Mouse (Mus musculus) embryonic stem cell, embryonic (primary cell): Measurements from ENCODE around the gene Kcnk18.

Source experiments
- CTCF ChIA-PET, 4 experiments: fragments of 300-600 bp in 2 of 4; fragments of 350-600 bp in 2 of 4; sonication (Branson Sonifier 250); formaldehyde crosslinking; loops; one replicate each; lab custom pipeline; 2022; ENCODE audit warnings: inconsistent platforms in 2 of 4; lab: Charles Lee
- POLR2A ChIA-PET, 4 experiments: fragments of 300-600 bp in 2 of 4; fragments of 350-600 bp in 2 of 4; sonication (Branson Sonifier 250); formaldehyde crosslinking; loops; one replicate each; lab custom pipeline; 2022; ENCODE audit warnings: antibody characterized with exemption in 4 of 4, inconsistent platforms in 1 of 4; lab: Charles Lee

Kcnk18 gene

DNA sequence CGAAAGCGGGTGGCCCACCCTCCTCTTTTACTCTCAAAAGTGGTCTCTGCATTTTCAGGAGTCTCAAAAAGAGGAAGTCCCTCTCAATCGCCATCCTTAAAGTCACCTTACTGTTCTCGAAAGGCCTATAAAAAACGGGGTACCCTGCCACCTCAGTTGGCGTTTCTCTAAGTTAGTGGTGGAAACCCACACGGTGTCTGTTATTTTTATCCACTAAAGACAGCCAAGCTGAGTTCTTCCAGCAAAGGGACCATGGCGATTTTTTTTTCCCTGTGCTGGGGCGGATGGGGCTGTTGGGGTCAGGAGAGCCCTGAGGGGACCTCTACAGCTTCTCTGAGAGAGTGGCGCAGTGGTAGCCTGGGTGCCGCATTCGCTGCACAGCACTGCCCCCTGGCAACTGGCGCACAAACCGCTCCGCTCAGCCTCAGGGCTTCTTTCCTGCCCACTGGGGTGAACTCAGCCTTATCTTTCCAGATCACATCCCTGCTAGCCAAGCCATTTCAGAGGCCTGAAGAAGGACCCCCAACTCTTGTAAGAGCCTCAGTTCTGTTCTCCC is 22.8 kb upstream of the Kcnk18 start:
- CTCF ChIA-PET: interaction anchor here (0.5 to 4.3 kb wide), 28 partner anchors 12 to 434 kb away, joined by 3 to 43 read pairs (median 5); no protein-coding TSS in a partner anchor

GRCm38 (mm10) chr19:59198161-59198560 is 20.9 kb upstream of the Kcnk18 start:
- ChIA-PET POLR2A (interaction anchor here in 1 of 4 experiments (1.3 kb wide), 1 partner anchor 254 kb away, joined by 3 read pairs; the partner anchor contains the start of genes Eno4 and Hspa12a), CTCF (interaction anchor here (0.7 to 4.3 kb wide), 28 partner anchors 9 to 436 kb away, joined by 3 to 43 read pairs (median 4); partner anchors contain the start of gene Hspa12a (in 1 of the 4))

More for the DNA sequence above, 22.8 kb upstream of the Kcnk18 start:
- POLR2A ChIA-PET: interaction anchor here in 1 of 4 experiments (0.7 kb wide), 1 partner anchor 134 kb away, joined by 4 read pairs; no protein-coding TSS in a partner anchor

DNA sequence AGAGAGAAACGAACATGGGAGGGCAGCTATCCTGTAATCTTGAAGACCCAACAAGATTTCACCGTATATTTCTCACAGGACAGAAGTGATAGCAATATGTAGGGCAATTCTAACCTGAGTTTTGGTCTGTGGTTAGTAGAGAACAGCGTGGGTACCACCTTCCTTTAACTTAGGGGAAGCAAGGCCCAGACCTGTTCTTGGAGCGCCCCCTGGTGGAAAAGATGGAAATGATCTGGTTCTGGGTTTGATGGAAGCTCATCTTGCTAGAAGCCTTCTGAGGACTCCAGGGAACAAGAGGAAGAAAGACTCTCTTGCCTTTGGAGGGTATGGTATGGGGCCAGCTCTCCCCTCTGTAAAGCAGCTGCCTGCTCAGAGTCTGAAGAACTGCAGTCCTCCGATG is 10.5 kb upstream of the Kcnk18 start:
- ChIA-PET CTCF (interaction anchor here (0.5 to 2.6 kb wide), 52 partner anchors 9 to 1400 kb away, joined by 3 to 36 read pairs (median 5); partner anchors contain the start of gene Kcnk18 (in 3 of the 4)), POLR2A (interaction anchor here in 3 of 4 experiments (0.6 to 1.0 kb wide), 3 partner anchors 13 to 1017 kb away, joined by 3 to 4 read pairs (median 3); no protein-coding TSS in a partner anchor)

GRCm38 (mm10) chr19:59208986-59209385 is 10.0 kb upstream of the Kcnk18 start:
- ChIA-PET POLR2A (interaction anchor here in 1 of 4 experiments (1.0 kb wide), 1 partner anchor 298 kb away, joined by 4 read pairs; no protein-coding TSS in a partner anchor), CTCF (interaction anchor here (0.5 to 2.6 kb wide), 48 partner anchors 9 to 1823 kb away, joined by 3 to 36 read pairs (median 5); partner anchors contain the start of gene Kcnk18 (in 3 of the 4))

DNA sequence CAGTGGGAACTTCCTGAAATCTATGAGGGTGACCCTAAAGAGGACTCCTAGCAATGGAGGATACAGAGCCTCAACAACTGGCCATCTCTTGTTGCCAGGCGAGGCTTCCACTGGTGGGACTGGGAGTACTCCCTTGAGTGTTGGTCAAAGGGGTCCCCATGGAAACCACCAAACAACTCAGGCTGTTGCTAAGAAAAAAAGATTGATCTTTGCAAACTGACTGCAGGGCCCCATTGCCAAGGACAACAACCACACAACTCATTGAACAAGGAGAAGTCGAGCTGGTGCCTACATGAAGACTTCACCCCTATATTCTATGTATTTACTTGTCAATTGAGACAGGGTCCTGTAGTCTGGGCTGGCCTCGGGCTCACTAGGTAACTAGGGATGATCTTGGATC is 2.1 kb upstream of the Kcnk18 start:
- POLR2A ChIA-PET: interaction anchor here in 1 of 4 experiments (0.6 kb wide), 1 partner anchor 11 kb away, joined by 4 read pairs; no protein-coding TSS in a partner anchor
- CTCF ChIA-PET: no interaction called here

GRCm38 (mm10) chr19:59221131-59221530 is 2.1 kb downstream of the Kcnk18 start:
- POLR2A ChIA-PET: no interaction called here

GRCm38 (mm10) chr19:59228376-59228775 is 9.4 kb downstream of the Kcnk18 start:
- POLR2A ChIA-PET: interaction anchor here in 1 of 4 experiments (0.6 to 1.3 kb wide), 3 partner anchors 11 to 1151 kb away, joined by 3 to 4 read pairs (median 3); no protein-coding TSS in a partner anchor

More at GRCm38 (mm10) chr19:59221131-59221530, 2.1 kb downstream of the Kcnk18 start:
- CTCF ChIA-PET: interaction anchor here in 1 of 4 experiments (2.6 kb wide), 1 partner anchor 19 kb away, joined by 11 read pairs; no protein-coding TSS in a partner anchor

DNA sequence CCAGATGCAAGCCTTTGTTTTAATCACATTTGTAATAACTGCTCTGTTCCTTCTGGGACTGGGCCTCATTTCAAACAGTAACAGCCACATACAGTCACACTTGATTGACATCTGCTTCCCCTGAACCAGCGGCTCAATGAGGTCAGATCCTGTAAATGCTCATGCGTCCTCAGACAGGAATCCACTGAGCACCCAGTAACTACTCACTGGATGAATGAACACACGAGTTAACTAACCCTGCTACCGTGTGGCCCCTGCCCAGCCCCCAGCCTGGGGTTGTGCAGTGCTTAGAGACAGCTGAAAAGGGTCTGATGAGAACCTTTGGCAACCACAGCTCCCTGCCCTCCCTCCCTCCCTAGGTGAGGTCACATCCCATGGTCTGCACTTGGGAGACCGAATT is 13.8 kb downstream of the Kcnk18 start:
- POLR2A ChIA-PET: no interaction called here

More at GRCm38 (mm10) chr19:59228376-59228775, 9.4 kb downstream of the Kcnk18 start:
- CTCF ChIA-PET: interaction anchor here in 3 of 4 experiments (1.1 to 4.9 kb wide), 4 partner anchors 11 to 19 kb away, joined by 3 to 28 read pairs (median 14); no protein-coding TSS in a partner anchor

DNA sequence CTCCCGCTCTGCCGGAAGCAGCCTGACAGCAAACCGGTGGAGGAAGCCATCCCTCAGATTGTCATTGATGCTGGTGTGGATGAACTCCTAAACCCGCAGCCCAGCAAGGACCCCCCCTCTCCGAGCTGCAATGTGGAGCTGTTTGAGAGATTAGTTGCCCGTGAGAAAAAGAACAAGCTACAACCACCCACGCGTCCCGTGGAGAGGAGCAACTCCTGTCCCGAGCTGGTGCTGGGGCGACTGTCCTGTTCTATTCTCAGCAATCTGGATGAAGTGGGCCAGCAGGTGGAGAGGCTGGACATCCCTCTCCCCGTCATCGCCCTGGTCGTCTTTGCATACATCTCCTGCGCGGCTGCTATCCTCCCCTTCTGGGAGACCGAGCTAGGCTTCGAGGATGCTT is 16.0 kb downstream of the Kcnk18 start:
- ChIA-PET CTCF (interaction anchor here in 1 of 4 experiments (0.8 kb wide), 1 partner anchor 198 kb away, joined by 7 read pairs; no protein-coding TSS in a partner anchor), POLR2A (no interaction called here)

More for the DNA sequence above, 13.8 kb downstream of the Kcnk18 start:
- CTCF ChIA-PET: interaction anchor here in 1 of 4 experiments (0.6 kb wide), 1 partner anchor 27 kb away, joined by 3 read pairs; no protein-coding TSS in a partner anchor

GRCm38 (mm10) chr19:59236046-59236445 is 17.0 kb downstream of the Kcnk18 start:
- ChIA-PET POLR2A (no interaction called here), CTCF (interaction anchor here in 1 of 4 experiments (0.6 to 1.2 kb wide), 2 partner anchors 33 to 1556 kb away, joined by 3 to 5 read pairs; no protein-coding TSS in a partner anchor)

- CTCF ChIA-PET: interaction anchor here (0.6 to 2.2 kb wide), 34 partner anchors 9 to 1072 kb away, joined by 3 to 28 read pairs (median 5); partner anchors contain the start of genes Slc18a2 (in 2 of the 4), Eno4 (in 1 of the 4), Hspa12a (in 1 of the 4) and Pdzd8 (in 1 of the 4)
- POLR2A ChIA-PET: interaction anchor here in 1 of 4 experiments (1.1 kb wide), 1 partner anchor 11 kb away, joined by 3 read pairs; no protein-coding TSS in a partner anchor
Observed at GRCm38 (mm10) chr19:59238630-59239029, 19.6 kb downstream of the Kcnk18 start.

GRCm38 (mm10) chr19:59239124-59239817 is 20.3 kb downstream of the Kcnk18 start:
- POLR2A ChIA-PET: interaction anchor here (0.5 to 1.1 kb wide), 6 partner anchors 11 to 332 kb away, joined by 3 to 8 read pairs (median 3); partner anchors contain the start of gene Slc18a2 (in 1 of the 4)
- CTCF ChIA-PET: interaction anchor here (0.5 to 2.2 kb wide), 108 partner anchors 8 to 1101 kb away, joined by 3 to 28 read pairs (median 4); partner anchors contain the start of genes Eno4 (in 2 of the 4), Hspa12a (in 2 of the 4), Slc18a2 (in 2 of the 4) and Kcnk18 (in 1 of the 4)

GRCm38 (mm10) chr19:59241987-59242386 is 23.0 kb downstream of the Kcnk18 start:
- ChIA-PET CTCF (no interaction called here), POLR2A (no interaction called here)

GRCm38 (mm10) chr19:59243057-59243456 is 24.0 kb downstream of the Kcnk18 start:
- ChIA-PET POLR2A (no interaction called here), CTCF (interaction anchor here in 1 of 4 experiments (0.6 to 1.0 kb wide), 2 partner anchors 17 to 35 kb away, joined by 3 read pairs; no protein-coding TSS in a partner anchor)

GRCm38 (mm10) chr19:59248144-59248543 is 29.1 kb downstream of the Kcnk18 start:
- ChIA-PET CTCF (interaction anchor here in 3 of 4 experiments (1.5 to 2.5 kb wide), 2 partner anchors 9 kb away, joined by 5 to 11 read pairs (median 7); no protein-coding TSS in a partner anchor), POLR2A (no interaction called here)

- CTCF ChIA-PET: interaction anchor here in 2 of 4 experiments (1.6 to 2.5 kb wide), 1 partner anchor 9 kb away, joined by 5 to 11 read pairs; no protein-coding TSS in a partner anchor
- POLR2A ChIA-PET: no interaction called here
Observed at GRCm38 (mm10) chr19:59248553-59249286, 29.7 kb downstream of the Kcnk18 start.

GRCm38 (mm10) chr19:59252651-59253050 is 33.6 kb downstream of the Kcnk18 start:
- ChIA-PET POLR2A (interaction anchor here in 1 of 4 experiments (1.2 kb wide), 1 partner anchor 8 kb away, joined by 3 read pairs; the partner anchor contains the start of gene Slc18a2), CTCF (no interaction called here)
